9 mouse cellular contexts compared by ENCODE assay signal in the genomic region with DNA sequence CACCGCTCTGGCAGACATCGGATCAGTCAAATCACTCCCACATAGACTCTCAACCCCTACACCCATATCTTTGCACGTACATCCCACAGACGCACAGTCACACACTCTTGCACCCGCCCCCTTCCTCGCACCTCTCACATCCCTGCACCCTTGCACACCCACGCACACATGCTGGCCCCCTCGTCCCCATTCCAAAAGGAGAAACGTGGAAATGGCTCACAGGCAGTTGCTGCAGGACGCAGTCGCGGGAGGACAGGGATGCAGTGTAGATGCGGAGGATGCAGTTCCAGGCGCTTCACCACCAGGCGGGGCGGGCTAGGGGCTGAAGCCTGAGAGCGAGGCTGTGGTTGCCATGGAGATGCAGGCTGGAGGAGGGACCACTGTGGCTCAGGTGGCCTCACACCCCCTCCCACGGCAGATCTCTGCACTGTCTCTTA. TPM values are rescaled to one million over a fixed set of nuclear protein-coding genes. Genes with fewer than 3 reads are reported as not detected.
A peak's percentile ranks its signal among the peaks of the same experiment; 100 is the strongest.
DNase-seq lines count a peak whose midpoint lies in the region; ATAC-seq lines count a peak whose summit lies in the region.
"Had no signal": no experiment of that assay in that cellular context is flagged by ENCODE, and none has a peak within 500 bp of the region (broad histone marks: within the 10 kb centered on the region; RNA-seq: fewer than 3 reads in every experiment).

Caly (minus strand) TSS at position 307 of the 437 bp plus-strand sequence.

- DNase-seq in ES-CJ7 (ENCODE audit: low read depth, low spot score), result peak; percentile 83
- peak; percentile 73 for DNase-seq in WW6 (ENCODE audit: low read depth, low spot score)
- DNase-seq in limb, embryonic 11.5 days (ENCODE audit: low spot score), result peak; percentile 79
- no peak for DNase-seq in adipocyte (ENCODE audit: low spot score)
- no peak for DNase-seq in spleen, adult 18-20 months

- H3K27ac ChIP-seq in embryonic facial prominence, embryonic 12.5 days, result no peak within 1 kb of the TSS
- H3K27ac ChIP-seq in hindbrain, embryonic 16.5 days (ENCODE audit: low read depth, low read length), result peak within 1 kb of the TSS; percentile 94
- no peak within 1 kb of the TSS for H3K27ac ChIP-seq in limb, embryonic 11.5 days (replicated peaks; ENCODE audit: low read depth, low read length)
- peak within 1 kb of the TSS; percentile 86 for H3K27ac ChIP-seq in neural tube, embryonic 13.5 days (replicated peaks)
- H3K27ac ChIP-seq: heart, embryonic 13.5 days had no signal

- no peaks in the 10 kb centered on the region for H3K9me3 ChIP-seq in embryonic facial prominence, embryonic 12.5 days
- H3K9me3 ChIP-seq in hindbrain, embryonic 16.5 days (ENCODE audit: control insufficient read depth, low read length), result no peaks in the 10 kb centered on the region
- H3K9me3 ChIP-seq in limb, embryonic 11.5 days (ENCODE audit: control insufficient read depth, low read length), result no peaks in the 10 kb centered on the region
- no peaks in the 10 kb centered on the region for H3K9me3 ChIP-seq in neural tube, embryonic 13.5 days
- H3K9me3 ChIP-seq: heart, embryonic 13.5 days had no signal

- H3K9ac ChIP-seq in embryonic facial prominence, embryonic 12.5 days, result no peak within 1 kb of the TSS
- H3K9ac ChIP-seq in hindbrain, embryonic 16.5 days (ENCODE audit: low read depth, low read length), result peak within 1 kb of the TSS; percentile 72
- no peak within 1 kb of the TSS for H3K9ac ChIP-seq in limb, embryonic 11.5 days (ENCODE audit: low read length)
- H3K9ac ChIP-seq in neural tube, embryonic 13.5 days, result peak within 1 kb of the TSS; percentile 73
- H3K9ac ChIP-seq: heart, embryonic 13.5 days had no signal

- peaks cover 17% of the 10 kb centered on the region for H3K4me1 ChIP-seq in embryonic facial prominence, embryonic 12.5 days
- H3K4me1 ChIP-seq in hindbrain, embryonic 16.5 days (ENCODE audit: control insufficient read depth, insufficient read depth, low read depth, low read length), result peaks cover 9% of the 10 kb centered on the region
- peaks cover 9% of the 10 kb centered on the region; the same call in 1 of the 2 replicates for H3K4me1 ChIP-seq in limb, embryonic 11.5 days (ENCODE audit: control insufficient read depth, insufficient read depth, low read length)
- peaks cover 41% of the 10 kb centered on the region for H3K4me1 ChIP-seq in neural tube, embryonic 13.5 days (replicated peaks)

- 11% methylated on average over 18 of the region's 18 CpGs for WGBS in embryonic facial prominence, embryonic 12.5 days
- 2% methylated on average over 18 of the region's 18 CpGs for WGBS in hindbrain, embryonic 16.5 days
- WGBS in limb, embryonic 11.5 days, result 6% methylated on average over 18 of the region's 18 CpGs
- 2% methylated on average over 18 of the region's 18 CpGs for WGBS in neural tube, embryonic 13.5 days

- H3K36me3 ChIP-seq in embryonic facial prominence, embryonic 12.5 days, result no peaks in the 10 kb centered on the region
- no peaks in the 10 kb centered on the region for H3K36me3 ChIP-seq in hindbrain, embryonic 16.5 days (ENCODE audit: control insufficient read depth, insufficient read depth, low read length)
- H3K36me3 ChIP-seq in limb, embryonic 11.5 days (ENCODE audit: control insufficient read depth, insufficient read depth, low read length), result no peaks in the 10 kb centered on the region
- no peaks in the 10 kb centered on the region for H3K36me3 ChIP-seq in neural tube, embryonic 13.5 days
- H3K36me3 ChIP-seq: heart, embryonic 13.5 days had no signal

- peaks cover 41% of the 10 kb centered on the region for H3K27me3 ChIP-seq in embryonic facial prominence, embryonic 12.5 days
- no peaks in the 10 kb centered on the region for H3K27me3 ChIP-seq in hindbrain, embryonic 16.5 days (replicated peaks; ENCODE audit: control insufficient read depth, insufficient read depth, low read length)
- H3K27me3 ChIP-seq in limb, embryonic 11.5 days (ENCODE audit: control insufficient read depth, insufficient read depth, low read length), result peaks cover 31% of the 10 kb centered on the region
- H3K27me3 ChIP-seq in neural tube, embryonic 13.5 days, result peaks cover 11% of the 10 kb centered on the region

- peak within 1 kb of the TSS; percentile 45 for H3K4me2 ChIP-seq in embryonic facial prominence, embryonic 12.5 days (replicated peaks)
- H3K4me2 ChIP-seq in hindbrain, embryonic 16.5 days (ENCODE audit: low read length), result peak within 1 kb of the TSS; percentile 76
- H3K4me2 ChIP-seq in limb, embryonic 11.5 days (ENCODE audit: low read depth, severe bottlenecking), result peak within 1 kb of the TSS; percentile 12; the same call in 1 of the 2 replicates
- peak within 1 kb of the TSS; percentile 66 for H3K4me2 ChIP-seq in neural tube, embryonic 13.5 days

- peak within 1 kb of the TSS; percentile 12 for H3K4me3 ChIP-seq in embryonic facial prominence, embryonic 12.5 days
- H3K4me3 ChIP-seq in hindbrain, embryonic 16.5 days (ENCODE audit: low read length), result peak within 1 kb of the TSS; percentile 52
- no peak within 1 kb of the TSS for H3K4me3 ChIP-seq in limb, embryonic 11.5 days (ENCODE audit: low read depth, low read length)
- peak within 1 kb of the TSS; percentile 50 for H3K4me3 ChIP-seq in neural tube, embryonic 13.5 days

- ATAC-seq in embryonic facial prominence, embryonic 12.5 days (ENCODE audit: insufficient number of reproducible peaks, insufficient read depth, low FRiP score, low TSS enrichment), result peak; percentile 72; the same call in 1 of the 2 replicates
- peak; percentile 91 for ATAC-seq in hindbrain, embryonic 16.5 days
- peak; percentile 71; the same call in 1 of the 2 replicates for ATAC-seq in limb, embryonic 11.5 days (ENCODE audit: insufficient number of reproducible peaks, low FRiP score, low TSS enrichment, low read depth)
- ATAC-seq in neural tube, embryonic 13.5 days (ENCODE audit: low read depth), result peak; percentile 84

RNA-seq across cellular contexts. Expression of gene Caly, which starts in this region (rescaled TPM):
- polyA plus RNA-seq in embryonic facial prominence, embryonic 12.5 days (2016; fragmentation: Nextera tagmentation; extraction: Ambion mirVana), result 2.6 and 2.7 TPM in 2 replicates
- polyA plus RNA-seq in hindbrain, embryonic 16.5 days (2015; fragmentation: Nextera tagmentation; extraction: Ambion mirVana), result 351 and 430 TPM in 2 replicates
- polyA plus RNA-seq in limb, embryonic 11.5 days (2014; fragmentation: Nextera tagmentation; extraction: Ambion mirVana), result 1.6 and 2.0 TPM in 2 replicates
- polyA plus RNA-seq in neural tube, embryonic 13.5 days (2015; fragmentation: Nextera tagmentation; extraction: Ambion mirVana), result 95.9 and 99.9 TPM in 2 replicates

Comparison
In these comparisons a context has a peak if more than half of its experiments do, and no peak if none do; other contexts are left out.
1. RNA of gene Caly (polyA plus RNA-seq): 351 to 430 TPM in hindbrain, embryonic 16.5 days and 95.9 to 99.9 TPM in neural tube, embryonic 13.5 days; 2.6 to 2.7 TPM in embryonic facial prominence, embryonic 12.5 days and 1.6 to 2.0 TPM in limb, embryonic 11.5 days; every median in the first group is over 10 times any median in the second.
2. DNase-seq: peak in ES-CJ7 (single experiment), WW6 (single experiment) and limb, embryonic 11.5 days (single experiment); none in adipocyte (single experiment) and spleen, adult 18-20 months (0 of 2).
3. H3K27ac ChIP-seq: peak in hindbrain, embryonic 16.5 days (single experiment) and neural tube, embryonic 13.5 days (single experiment); none in embryonic facial prominence, embryonic 12.5 days (single experiment) and limb, embryonic 11.5 days (single experiment).
4. H3K4me2 ChIP-seq: peak in every context shown above with its lines; median percentile 76 in hindbrain, embryonic 16.5 days; 66 in neural tube, embryonic 13.5 days; 45 in embryonic facial prominence, embryonic 12.5 days; 12 in limb, embryonic 11.5 days.
5. H3K9ac ChIP-seq: peak in hindbrain, embryonic 16.5 days (single experiment) and neural tube, embryonic 13.5 days (single experiment); none in embryonic facial prominence, embryonic 12.5 days (single experiment) and limb, embryonic 11.5 days (single experiment).
6. Peak in every context shown above with its lines, with median percentiles within 50 percentile points of each other: ATAC-seq.